In genomic region chr8:107115008-107115320, GRCm38 (mm10) we compare ENCODE assay signal across 11 mouse cellular contexts. TPM values are rescaled to one million over a fixed set of nuclear protein-coding genes. Genes with fewer than 3 reads are reported as not detected.
DNase-seq lines count a peak whose midpoint lies in the region; ATAC-seq lines count a peak whose summit lies in the region.
"Had no signal": no experiment of that assay in that cellular context is flagged by ENCODE, and none has a peak within 500 bp of the region (broad histone marks: within the 10 kb centered on the region; RNA-seq: fewer than 3 reads in every experiment).

No protein-coding gene starts in this region.

- 0 out of 2 replicates have a peak, but pooled peaks have one; percentile 4 for ATAC-seq in heart, embryonic 14.5 days (ENCODE audit: insufficient number of reproducible peaks, insufficient read depth, low FRiP score, low read depth)
- ATAC-seq in megakaryocyte, adult 5-6 weeks (ENCODE audit: poor library complexity, severe bottlenecking): no peak
- ATAC-seq in intestine, embryonic 14.5 days (replicated peaks; ENCODE audit: low FRiP score, low TSS enrichment, low read depth): no peak
- no peak for ATAC-seq in stomach, embryonic 14.5 days (ENCODE audit: insufficient number of reproducible peaks, insufficient read depth, low FRiP score, low read depth)

- H3K27me3 ChIP-seq in heart, embryonic 14.5 days (ENCODE audit: control insufficient read depth, insufficient read depth, low read length): no peaks in the 10 kb centered on the region
- peaks cover 6% of the 10 kb centered on the region for H3K27me3 ChIP-seq in megakaryocyte, embryonic 14.5 days (replicated peaks)
- H3K27me3 ChIP-seq in intestine, embryonic 14.5 days (replicated peaks; ENCODE audit: control insufficient read depth, insufficient read depth, low read length): no peaks in the 10 kb centered on the region
- no peaks in the 10 kb centered on the region for H3K27me3 ChIP-seq in stomach, embryonic 14.5 days (ENCODE audit: control insufficient read depth, insufficient read depth, low read length)

- intact Hi-C loops in heart, postnatal 14 days (cut with DNase I): loop anchor here (5.0 kb wide), 2 partner anchors 57 to 87 kb away; no protein-coding TSS in a partner anchor

- peak overlapping the region; percentile 57 for H3K4me2 ChIP-seq in heart, embryonic 14.5 days (ENCODE audit: low read length)
- H3K4me2 ChIP-seq in intestine, embryonic 14.5 days (ENCODE audit: low read length): 0 out of 2 replicates have a peak overlapping the region, but pooled peaks have one; percentile 7
- no peak overlapping the region; the same call in 1 of the 2 replicates for H3K4me2 ChIP-seq in stomach, embryonic 14.5 days (replicated peaks; ENCODE audit: low read depth, low read length)

- peak overlapping the region; percentile 7 to 35; a peak in 3 of 4 replicates for H3K27ac ChIP-seq in heart, embryonic 14.5 days (replicated peaks in 1 of 2; ENCODE audit: control insufficient read depth in 1 of 2, insufficient read depth in 1 of 2, low read depth in 2 of 2, low read length in 2 of 2)
- H3K27ac ChIP-seq in intestine, embryonic 14.5 days (ENCODE audit: low read depth): peak overlapping the region; percentile 34; the same call in 1 of the 2 replicates
- peak overlapping the region; percentile 11; the same call in 1 of the 2 replicates for H3K27ac ChIP-seq in stomach, embryonic 14.5 days (ENCODE audit: low read length)

- H3K4me3 ChIP-seq in heart, embryonic 14.5 days (ENCODE audit: control insufficient read depth in 1 of 2, insufficient read depth in 1 of 2, low read depth in 1 of 2, low read length in 2 of 2): no peak overlapping the region; a peak in 1 of 4 replicates
- peak overlapping the region; percentile 74 for H3K4me3 ChIP-seq in megakaryocyte, embryonic 14.5 days (replicated peaks)
- H3K4me3 ChIP-seq in intestine, embryonic 14.5 days (ENCODE audit: low read depth, low read length): no peak overlapping the region
- no peak overlapping the region for H3K4me3 ChIP-seq in stomach, embryonic 14.5 days (ENCODE audit: low read depth, low read length)

- WGBS in heart, embryonic 14.5 days: 47% methylated on average over 10 of the region's 10 CpGs
- WGBS in intestine, embryonic 14.5 days: 42% methylated on average over 10 of the region's 10 CpGs
- WGBS in stomach, embryonic 14.5 days: 55% methylated on average over 10 of the region's 10 CpGs

- H3K4me1 ChIP-seq in heart, embryonic 14.5 days (ENCODE audit: control insufficient read depth in 2 of 2, insufficient read depth in 2 of 2, low read length in 2 of 2): peaks cover 18 to 26% of the 10 kb centered on the region in 2 experiments
- H3K4me1 ChIP-seq in megakaryocyte, embryonic 14.5 days: peaks cover 24% of the 10 kb centered on the region
- H3K4me1 ChIP-seq in intestine, embryonic 14.5 days (replicated peaks; ENCODE audit: control insufficient read depth, insufficient read depth, low read length): peaks cover 27% of the 10 kb centered on the region
- 0 out of 2 replicates have a peak, but pooled peaks cover 8% of the 10 kb centered on the region for H3K4me1 ChIP-seq in stomach, embryonic 14.5 days (ENCODE audit: control insufficient read depth, insufficient read depth, low read length)

- no peak for DNase-seq in heart, postnatal 14 days
- DNase-seq in intestine, embryonic 14.5 days (ENCODE audit: low spot score): no peak
- no peak for DNase-seq in retina, postnatal 1 day
- no peak for DNase-seq in cerebellum, adult 18-20 months
- DNase-seq: cerebellum, adult 11-12 months had no signal

- H3K9me3 ChIP-seq in heart, embryonic 14.5 days (ENCODE audit: control insufficient read depth, low read length): no peaks in the 10 kb centered on the region
- H3K9me3 ChIP-seq in megakaryocyte, embryonic 14.5 days: no peaks in the 10 kb centered on the region
- H3K9me3 ChIP-seq in intestine, embryonic 14.5 days (ENCODE audit: control insufficient read depth, low read length): no peaks in the 10 kb centered on the region
- H3K9me3 ChIP-seq in stomach, embryonic 14.5 days (ENCODE audit: control insufficient read depth, low read depth, low read length): no peaks in the 10 kb centered on the region

- H3K36me3 ChIP-seq in heart, embryonic 14.5 days (ENCODE audit: control insufficient read depth, insufficient read depth, low read length): no peaks in the 10 kb centered on the region
- H3K36me3 ChIP-seq in megakaryocyte, embryonic 14.5 days (replicated peaks; ENCODE audit: low read length): no peaks in the 10 kb centered on the region
- H3K36me3 ChIP-seq in intestine, embryonic 14.5 days (ENCODE audit: control insufficient read depth, insufficient read depth, low read length): no peaks in the 10 kb centered on the region
- no peaks in the 10 kb centered on the region for H3K36me3 ChIP-seq in stomach, embryonic 14.5 days (ENCODE audit: control insufficient read depth, insufficient read depth, low read length)

- peak overlapping the region; percentile 51; the same call in 1 of the 2 replicates for H3K9ac ChIP-seq in heart, embryonic 14.5 days (ENCODE audit: low read length)
- H3K9ac ChIP-seq in intestine, embryonic 14.5 days (ENCODE audit: low read length): no peak overlapping the region
- H3K9ac ChIP-seq in stomach, embryonic 14.5 days (replicated peaks; ENCODE audit: low read depth, low read length): no peak overlapping the region

RNA-seq across cellular contexts. Expression of gene Terf2, which starts 18.6 kb away (rescaled TPM):
- polyA plus RNA-seq in heart, embryonic 14.5 days (2014; fragmentation: Nextera tagmentation; extraction: Ambion mirVana): 8.3 and 9.8 TPM in 2 replicates
- total RNA-seq in heart, postnatal 14 days (2021): 10 to 100 TPM; 14.4 to 15.0 TPM
- polyA plus RNA-seq in megakaryocyte, embryonic 14.5 days (2012; ENCODE audit: insufficient read depth, low replicate concordance): 8.9 and 16.2 TPM in 2 replicates
- 22.6 and 26.6 TPM in 2 replicates for total RNA-seq in megakaryocyte, adult 5-6 weeks (2015)
- 18.5 and 19.0 TPM in 2 replicates for total RNA-seq in megakaryocyte, adult 5-6 weeks (2017)
- 14.2 and 14.9 TPM in 2 replicates for polyA plus RNA-seq in intestine, embryonic 14.5 days (2014; fragmentation: Nextera tagmentation; extraction: Ambion mirVana)
- polyA plus RNA-seq in stomach, embryonic 14.5 days (2014; fragmentation: Nextera tagmentation; extraction: Ambion mirVana): 15.8 and 17.6 TPM in 2 replicates

RNA-seq across cellular contexts. Expression of gene Cyb5b, which starts 35.5 kb away (rescaled TPM):
- polyA plus RNA-seq in heart, embryonic 14.5 days (2014; fragmentation: Nextera tagmentation; extraction: Ambion mirVana): 65.6 and 71.9 TPM in 2 replicates
- 10 to 100 TPM; 35.0 to 39.5 TPM for total RNA-seq in heart, postnatal 14 days (2021)
- 2.0 and 13.0 TPM in 2 replicates for polyA plus RNA-seq in megakaryocyte, embryonic 14.5 days (2012; ENCODE audit: insufficient read depth, low replicate concordance)
- total RNA-seq in megakaryocyte, adult 5-6 weeks (2015): 41.8 and 43.9 TPM in 2 replicates
- 43.9 and 46.7 TPM in 2 replicates for total RNA-seq in megakaryocyte, adult 5-6 weeks (2017)
- 128 and 134 TPM in 2 replicates for polyA plus RNA-seq in intestine, embryonic 14.5 days (2014; fragmentation: Nextera tagmentation; extraction: Ambion mirVana)
- polyA plus RNA-seq in stomach, embryonic 14.5 days (2014; fragmentation: Nextera tagmentation; extraction: Ambion mirVana): 89.6 and 105 TPM in 2 replicates

RNA-seq across cellular contexts. Expression of gene Tmed6, which starts 49.5 kb away (rescaled TPM):
- not detected in 2 replicates for polyA plus RNA-seq in heart, embryonic 14.5 days (2014; fragmentation: Nextera tagmentation; extraction: Ambion mirVana)
- not detected for total RNA-seq in heart, postnatal 14 days (2021)
- polyA plus RNA-seq in megakaryocyte, embryonic 14.5 days (2012; ENCODE audit: insufficient read depth, low replicate concordance): not detected in 2 replicates
- total RNA-seq in megakaryocyte, adult 5-6 weeks (2015): 0.57 TPM in 1 of 2 replicates, not detected in the other
- not detected in 2 replicates for total RNA-seq in megakaryocyte, adult 5-6 weeks (2017)
- 9.3 and 21.3 TPM in 2 replicates for polyA plus RNA-seq in intestine, embryonic 14.5 days (2014; fragmentation: Nextera tagmentation; extraction: Ambion mirVana)
- 12.6 and 22.5 TPM in 2 replicates for polyA plus RNA-seq in stomach, embryonic 14.5 days (2014; fragmentation: Nextera tagmentation; extraction: Ambion mirVana)
- total RNA-seq: adrenal gland, adult 18-20 months had no signal
- polyA plus RNA-seq: CD4-positive, CD25-positive, alpha-beta regulatory T cell, adult 4 months had no signal

RNA-seq across cellular contexts. Expression of gene Nip7, which starts 58.3 kb away (rescaled TPM):
- polyA plus RNA-seq in heart, embryonic 14.5 days (2014; fragmentation: Nextera tagmentation; extraction: Ambion mirVana): 49.1 and 54.4 TPM in 2 replicates
- total RNA-seq in heart, postnatal 14 days (2021): 10 to 100 TPM; 19.5 to 24.2 TPM
- 4.2 and 5.3 TPM in 2 replicates for polyA plus RNA-seq in megakaryocyte, embryonic 14.5 days (2012; ENCODE audit: insufficient read depth, low replicate concordance)
- 16.5 and 26.4 TPM in 2 replicates for total RNA-seq in megakaryocyte, adult 5-6 weeks (2015)
- 10.6 and 12.5 TPM in 2 replicates for total RNA-seq in megakaryocyte, adult 5-6 weeks (2017)
- polyA plus RNA-seq in intestine, embryonic 14.5 days (2014; fragmentation: Nextera tagmentation; extraction: Ambion mirVana): 102 and 107 TPM in 2 replicates
- polyA plus RNA-seq in stomach, embryonic 14.5 days (2014; fragmentation: Nextera tagmentation; extraction: Ambion mirVana): 83.9 and 93.6 TPM in 2 replicates

RNA-seq across cellular contexts. Expression of gene Cog8, which starts 58.5 kb away (rescaled TPM):
- polyA plus RNA-seq in heart, embryonic 14.5 days (2014; fragmentation: Nextera tagmentation; extraction: Ambion mirVana): 26.5 and 27.1 TPM in 2 replicates
- total RNA-seq in heart, postnatal 14 days (2021): 10 to 100 TPM; 18.6 to 18.9 TPM
- 9.2 and 18.5 TPM in 2 replicates for polyA plus RNA-seq in megakaryocyte, embryonic 14.5 days (2012; ENCODE audit: insufficient read depth, low replicate concordance)
- total RNA-seq in megakaryocyte, adult 5-6 weeks (2015): 14.7 and 16.8 TPM in 2 replicates
- total RNA-seq in megakaryocyte, adult 5-6 weeks (2017): 17.7 and 24.3 TPM in 2 replicates
- 37.9 and 38.7 TPM in 2 replicates for polyA plus RNA-seq in intestine, embryonic 14.5 days (2014; fragmentation: Nextera tagmentation; extraction: Ambion mirVana)
- polyA plus RNA-seq in stomach, embryonic 14.5 days (2014; fragmentation: Nextera tagmentation; extraction: Ambion mirVana): 31.9 and 36.5 TPM in 2 replicates

Comparison
In these comparisons a context has a peak if more than half of its experiments do, and no peak if none do; other contexts are left out.
1. RNA of gene Tmed6, which starts 49.5 kb away (polyA plus RNA-seq): 9.3 to 21.3 TPM in intestine, embryonic 14.5 days and 12.6 to 22.5 TPM in stomach, embryonic 14.5 days; not detected in heart, embryonic 14.5 days and not detected in megakaryocyte, embryonic 14.5 days; every median in the first group is over 10 times any median in the second.
2. Peak in every context shown above with its lines, with median percentiles within 50 percentile points of each other: H3K27ac ChIP-seq.